Mouse (Mus musculus) spleen, postnatal 36 days (tissue): ENCODE data around the gene Leng8.

Source experiments
- DNase-seq, 2 experiments: peaks; one replicate each; pipeline ENCODE4 v3.0.0; 2022; ENCODE audit warnings: low spot score in 2 of 2, mixed read lengths in 1 of 2

Gene Leng8

GRCm38 (mm10) chr7:4126992-4127785, 9.7 kb upstream of the Leng8 start:
- no peak for DNase-seq

- DNase-seq = no peak
Measured at GRCm38 (mm10) chr7:4127894-4128293, 8.9 kb upstream of the Leng8 start.

DNA sequence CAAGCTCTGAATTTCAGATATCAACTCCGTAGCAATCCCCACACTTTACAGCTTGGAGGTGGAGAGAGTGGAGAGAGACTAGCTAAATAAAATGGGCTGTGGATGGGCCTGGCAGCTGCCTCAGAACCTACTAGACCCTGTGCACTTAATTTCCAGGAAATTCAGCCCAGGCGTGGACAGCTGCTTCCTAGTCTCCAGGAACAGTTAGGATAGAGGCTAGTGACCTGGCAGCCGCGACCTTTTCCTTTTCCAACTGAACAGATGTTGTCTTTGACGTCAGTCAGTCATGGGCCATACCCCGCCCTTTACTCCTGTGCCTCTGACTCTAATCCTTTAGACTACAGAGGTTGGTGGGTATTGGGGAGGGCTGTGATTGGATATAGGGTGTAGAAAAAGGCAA, 8.0 kb upstream of the Leng8 start:
- no peak for DNase-seq

DNA sequence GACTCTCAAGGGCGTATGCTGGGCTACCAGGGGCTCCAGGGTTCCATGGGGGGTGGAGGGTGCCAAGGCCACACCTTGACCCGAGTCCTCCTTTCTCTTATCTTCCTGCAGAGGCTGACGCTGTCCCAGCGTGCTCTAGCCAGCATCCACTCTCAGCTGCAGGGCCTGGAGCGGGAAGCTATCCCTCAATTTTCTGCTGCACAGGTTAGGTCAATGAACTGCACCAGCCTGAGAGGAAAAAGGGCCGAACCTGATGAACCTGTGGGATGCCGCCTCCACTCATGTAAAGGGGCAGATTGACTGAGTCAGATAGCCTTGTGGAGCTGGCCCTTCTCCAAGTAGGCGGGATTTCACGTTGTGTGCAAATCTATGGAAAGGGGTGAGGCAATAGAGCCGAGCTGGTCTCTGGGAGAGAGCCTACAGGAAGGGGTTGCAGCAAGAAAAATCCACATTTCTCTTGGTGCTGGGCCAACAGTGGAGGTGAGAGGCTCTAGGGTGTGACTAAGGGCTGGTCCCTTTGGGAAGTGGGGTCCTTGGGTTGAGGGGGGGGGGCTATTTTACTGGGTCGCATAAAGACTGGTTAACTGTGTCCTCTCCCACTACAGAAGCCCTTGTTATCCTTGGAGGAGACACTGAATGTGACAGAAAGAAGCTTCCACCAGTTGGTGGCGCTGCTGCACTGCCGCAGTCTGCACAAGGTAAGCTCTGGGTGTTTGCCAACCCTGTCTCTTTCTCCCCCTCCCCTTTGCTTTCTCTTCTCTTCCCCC, 6.0 kb upstream of the Leng8 start:
- peak; percentile 61 to 76 for DNase-seq

DNA sequence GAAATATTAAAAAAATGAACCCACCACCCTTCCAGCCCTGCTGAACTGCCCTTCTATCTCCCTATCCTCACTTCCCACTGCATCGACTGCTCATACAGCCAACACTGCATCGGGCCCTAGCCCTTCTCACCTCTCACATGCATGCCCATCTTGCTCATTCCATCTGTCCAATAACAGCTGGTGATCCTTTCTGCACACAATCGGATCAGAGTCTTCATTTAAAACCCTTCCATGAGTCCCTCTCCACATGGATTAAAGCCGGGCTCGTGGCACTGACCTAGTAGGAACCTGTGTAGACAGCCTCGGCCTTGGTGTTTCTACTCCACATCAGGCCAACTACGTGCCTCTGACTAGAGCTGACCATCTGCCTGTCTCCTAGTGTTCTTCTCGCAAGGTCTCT, 4.9 kb upstream of the Leng8 start:
- DNase-seq = no peak

DNA sequence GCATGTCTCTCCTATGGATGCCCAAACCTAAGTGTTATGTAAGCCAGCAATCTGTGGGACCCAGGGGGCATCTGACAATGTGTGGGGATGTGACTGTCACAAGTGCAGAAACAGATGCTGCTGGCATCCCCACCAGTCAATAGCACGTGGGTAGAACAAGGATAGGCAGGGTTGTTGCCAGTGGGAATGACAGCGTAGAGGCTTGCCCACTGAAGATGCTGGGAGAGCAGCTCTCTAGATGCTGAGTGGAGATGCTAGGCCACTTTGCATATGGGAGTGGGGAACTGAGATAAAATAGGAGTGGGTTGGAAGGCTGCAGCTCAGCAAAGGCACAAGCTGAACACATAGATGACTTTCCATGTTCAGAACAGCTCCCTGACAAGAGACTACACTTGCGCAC, 4.3 kb upstream of the Leng8 start:
- DNase-seq = no peak

DNA sequence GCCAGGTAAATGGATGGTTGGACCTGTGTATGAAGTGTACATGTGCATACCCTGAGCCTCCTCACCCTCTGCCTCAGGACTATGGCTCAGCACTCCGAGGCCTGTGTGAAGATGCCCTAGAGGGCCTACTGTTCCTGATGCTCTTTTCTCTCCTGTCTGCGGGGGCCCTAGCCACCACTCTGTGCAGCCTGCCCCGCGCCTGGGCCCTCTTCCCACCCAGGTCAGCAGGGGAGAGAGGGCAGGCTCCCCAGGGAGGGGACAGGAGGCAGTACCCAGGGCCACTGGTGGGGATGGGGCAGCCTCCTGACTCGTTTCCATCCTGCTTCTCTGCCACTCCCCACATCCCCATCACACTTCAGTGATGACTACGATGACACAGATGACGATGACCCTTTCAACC, 3.8 kb upstream of the Leng8 start:
- no peak for DNase-seq

GRCm38 (mm10) chr7:4134911-4135310, 1.9 kb upstream of the Leng8 start:
- DNase-seq = no peak

DNA sequence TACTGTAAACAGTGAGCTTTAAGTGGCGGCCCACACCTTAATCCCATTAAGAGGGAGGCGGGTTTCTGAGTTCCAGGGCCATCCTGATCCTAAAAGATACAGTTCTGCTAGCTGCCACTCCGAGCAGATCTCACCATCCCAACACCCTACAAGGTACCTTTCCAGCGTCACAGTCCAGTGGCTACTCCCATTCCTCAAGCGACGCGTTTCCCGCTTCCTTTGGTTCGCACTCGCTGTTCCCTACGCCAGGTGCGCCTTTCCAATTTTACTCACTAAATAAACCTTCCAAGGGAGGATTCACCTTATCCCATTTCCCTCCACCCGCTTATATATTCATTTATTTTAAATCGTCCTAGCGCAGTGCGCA, 452 bp upstream of the Leng8 start:
- DNase-seq = no peak

GRCm38 (mm10) chr7:4137746-4138145, 907 bp downstream of the Leng8 start:
- DNase-seq = no peak

- DNase-seq = no peak
Measured at GRCm38 (mm10) chr7:4138181-4138580, 1.3 kb downstream of the Leng8 start.

DNA sequence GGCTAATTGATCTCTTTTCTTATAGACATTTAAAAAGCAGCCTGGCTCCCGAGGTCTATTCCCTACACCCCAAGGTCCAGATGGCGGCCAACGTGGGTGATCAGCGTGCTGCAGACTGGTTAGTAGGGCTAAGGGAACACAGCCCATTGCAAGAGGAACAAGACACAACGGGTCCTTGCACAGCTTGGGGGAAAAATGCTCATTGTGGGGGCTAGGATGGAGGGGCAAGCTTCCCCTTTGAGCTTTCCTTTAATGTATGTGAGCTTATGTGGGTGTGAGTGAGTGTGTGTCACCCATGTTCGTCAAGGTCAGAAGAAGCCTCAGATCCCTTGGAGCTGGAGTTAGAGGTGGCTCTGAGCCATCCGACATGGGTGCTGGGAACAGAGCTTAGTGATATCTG, 1.8 kb downstream of the Leng8 start:
- DNase-seq = no peak

- DNase-seq = no peak
Measured at GRCm38 (mm10) chr7:4139391-4139790, 2.6 kb downstream of the Leng8 start.

- DNase-seq = no peak
Measured at GRCm38 (mm10) chr7:4141648-4142325, 4.9 kb downstream of the Leng8 start.

DNA sequence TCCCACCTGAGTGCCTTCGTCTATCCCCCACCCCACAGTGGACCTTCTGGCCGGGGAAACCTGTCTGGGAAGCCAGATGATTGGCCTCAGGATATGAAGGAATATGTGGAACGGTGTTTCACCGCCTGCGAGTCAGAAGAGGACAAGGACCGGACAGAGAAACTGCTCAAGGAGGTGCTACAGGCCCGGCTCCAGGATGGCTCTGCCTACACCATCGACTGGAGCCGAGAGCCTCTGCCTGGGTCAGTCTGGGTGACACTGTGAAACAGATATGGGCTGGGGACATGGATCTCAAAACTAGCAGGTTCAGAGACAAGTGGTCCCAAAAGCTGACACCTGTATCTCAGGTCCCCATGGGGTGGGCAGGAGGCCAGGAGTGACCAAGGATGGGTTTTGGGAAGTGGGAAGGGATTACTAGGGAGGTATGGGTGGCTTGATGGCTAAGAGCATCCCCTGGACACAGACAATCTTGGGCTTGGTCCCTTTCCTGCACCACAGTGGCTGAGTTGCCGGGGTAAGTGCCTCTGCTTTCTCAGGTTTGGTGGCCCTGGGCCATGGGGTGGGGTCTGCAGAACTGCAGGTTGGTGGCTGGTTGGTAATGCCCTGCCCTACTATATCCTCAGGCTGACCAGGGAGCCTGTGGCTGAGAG, 6.1 kb downstream of the Leng8 start:
- no peak for DNase-seq

DNA sequence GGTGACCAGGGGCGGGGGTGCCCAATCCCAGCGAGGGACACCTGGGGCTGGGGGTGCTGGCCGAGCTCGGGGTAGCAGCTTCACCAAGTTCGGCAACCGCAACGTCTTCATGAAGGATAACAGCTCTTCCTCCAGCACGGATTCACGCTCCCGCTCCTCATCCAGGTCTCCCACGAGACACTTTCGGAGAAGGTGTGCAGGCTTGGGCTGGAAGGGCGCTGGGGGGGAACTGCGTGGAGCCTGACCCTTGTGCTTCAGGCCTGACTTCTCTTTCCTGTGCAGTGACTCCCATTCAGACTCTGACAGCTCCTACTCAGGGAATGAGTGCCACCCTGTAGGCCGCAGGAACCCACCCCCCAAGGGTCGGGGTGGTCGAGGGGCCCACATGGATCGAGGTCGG, 6.7 kb downstream of the Leng8 start:
- DNase-seq = no peak

DNA sequence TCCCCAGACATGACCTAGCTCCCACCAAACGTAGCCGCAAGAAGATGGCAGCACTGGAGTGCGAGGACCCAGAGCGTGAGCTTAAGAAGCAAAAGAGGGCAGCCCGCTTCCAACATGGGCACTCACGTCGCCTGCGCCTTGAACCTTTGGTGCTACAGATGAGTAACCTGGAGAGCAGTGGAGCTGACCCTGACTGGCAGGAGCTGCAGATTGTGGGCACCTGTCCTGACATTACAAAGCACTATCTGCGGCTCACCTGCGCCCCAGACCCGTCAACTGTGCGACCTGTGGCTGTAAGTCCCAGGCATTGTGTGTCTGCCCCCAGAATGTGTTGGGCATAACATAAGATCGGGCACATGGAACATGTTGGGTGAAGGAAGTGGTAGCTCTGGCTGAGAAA, 7.2 kb downstream of the Leng8 start:
- DNase-seq = no peak

- no peak for DNase-seq
Measured at GRCm38 (mm10) chr7:4144766-4145551, 8.1 kb downstream of the Leng8 start.

DNA sequence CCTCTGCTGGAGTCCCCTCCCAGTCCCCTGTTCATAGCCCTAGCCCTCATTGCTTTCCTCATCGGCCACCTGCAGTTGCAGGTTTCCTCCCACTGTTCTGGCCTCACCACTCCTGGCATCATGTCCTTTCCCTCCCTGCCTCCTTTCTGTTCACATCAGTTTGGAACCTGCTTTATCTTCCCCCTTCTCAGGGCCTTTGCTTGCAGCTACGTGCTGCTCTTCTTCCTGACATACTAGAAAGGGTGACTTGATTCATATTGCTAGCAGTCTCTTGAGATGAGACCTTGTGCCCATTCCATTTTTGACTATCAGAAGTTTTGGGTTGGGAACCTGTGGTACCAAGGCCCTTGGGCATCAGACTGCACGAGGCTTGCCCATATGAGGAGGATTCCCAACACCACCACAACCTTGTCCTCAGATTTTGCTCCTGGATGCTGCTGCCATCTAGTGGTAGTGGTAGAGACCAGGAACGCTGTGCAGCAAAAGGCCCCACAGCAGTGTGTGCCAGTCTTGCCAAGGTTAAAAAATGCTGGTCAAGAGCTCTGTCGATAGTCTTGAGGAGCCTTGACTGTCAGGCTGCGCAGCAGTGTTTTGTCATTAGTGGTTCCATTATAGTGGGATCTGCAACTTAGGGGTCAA, 8.8 kb downstream of the Leng8 start:
- peak; percentile 45 to 61 for DNase-seq

GRCm38 (mm10) chr7:4146241-4147180, 9.7 kb downstream of the Leng8 start:
- no peak for DNase-seq
